Mouse (Mus musculus) kidney, adult 11 months (tissue): ENCODE data around the gene Fthl17e.
"Not testable (repeated sequence)": the region's sequence is repeated elsewhere in the genome, so short reads cannot be mapped to it uniquely, and the experiment has no call there.

Experiments used
- DNase-seq: peaks from one replicate; pipeline ENCODE4 v3.0.0; 2022

Gene Fthl17e

GRCm38 (mm10) chrX:9033193-9033592, at the start of gene Fthl17e:
Gene Fthl17e, plus strand, starts transcription at chrX:9033493.
- not testable (repeated sequence) for DNase-seq

- not testable (repeated sequence) for DNase-seq
These were observed 46.6 kb upstream of the Fthl17e start, which contains the start of gene Fthl17d for GRCm38 (mm10) chrX:8986655-8987054. Gene Fthl17d, minus strand, starts transcription at chrX:8986755.

GRCm38 (mm10) chrX:9016079-9016478, 17.2 kb upstream of the Fthl17e start:
- DNase-seq = no peak

GRCm38 (mm10) chrX:9019481-9019880, 13.8 kb upstream of the Fthl17e start:
- DNase-seq = no peak

GRCm38 (mm10) chrX:9041611-9042010, 8.3 kb downstream of the Fthl17e start:
- DNase-seq = peak; percentile 4

- peak; percentile 75 for DNase-seq
These were observed 27.7 kb downstream of the Fthl17e start for GRCm38 (mm10) chrX:9060952-9061351.

GRCm38 (mm10) chrX:9062101-9062500, 28.8 kb downstream of the Fthl17e start:
- no peak for DNase-seq

- DNase-seq = not testable (repeated sequence)
These were observed 29.4 kb downstream of the Fthl17e start, which contains the start of gene Fthl17f for GRCm38 (mm10) chrX:9062715-9063114. Gene Fthl17f, plus strand, starts transcription at chrX:9063015.

GRCm38 (mm10) chrX:9077699-9078098, 44.4 kb downstream of the Fthl17e start:
- peak; percentile 46 for DNase-seq
